Mouse (Mus musculus) right cerebral cortex, adult 2 months (tissue): ENCODE measurements at regions not wholly inside any gene's neighbourhood (a gene's known extent, or its start where the extent isn't known, plus 50 kb on each side); places are given as distances from the start of the nearest gene placed in this dataset.
A peak's percentile ranks its signal among the peaks of the same experiment; 100 is the strongest.

Source experiments
- DNase-seq, 2 experiments: peaks; one replicate each; pipeline ENCODE4 v3.0.0; 2021 to 2022; ENCODE audit warnings: low spot score in 2 of 2

DNA sequence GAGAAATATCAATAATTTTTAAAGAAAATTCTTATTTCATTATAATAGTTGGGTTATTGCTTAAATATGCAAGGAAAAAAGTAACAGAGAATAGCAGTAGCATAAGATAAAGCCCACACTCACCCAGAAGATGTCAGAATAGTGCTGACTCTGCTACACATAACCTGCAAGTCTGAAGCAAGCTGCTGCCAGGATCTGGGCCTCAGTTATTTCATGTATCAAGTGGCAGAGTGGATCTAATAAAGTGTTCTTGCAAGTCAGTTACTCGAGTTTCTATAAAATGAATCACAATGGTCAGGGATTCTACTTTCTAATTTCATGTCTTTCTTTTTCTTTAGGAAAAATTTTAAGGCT, 466.2 kb downstream of the Klhl13 start:
- no peak for DNase-seq

DNA sequence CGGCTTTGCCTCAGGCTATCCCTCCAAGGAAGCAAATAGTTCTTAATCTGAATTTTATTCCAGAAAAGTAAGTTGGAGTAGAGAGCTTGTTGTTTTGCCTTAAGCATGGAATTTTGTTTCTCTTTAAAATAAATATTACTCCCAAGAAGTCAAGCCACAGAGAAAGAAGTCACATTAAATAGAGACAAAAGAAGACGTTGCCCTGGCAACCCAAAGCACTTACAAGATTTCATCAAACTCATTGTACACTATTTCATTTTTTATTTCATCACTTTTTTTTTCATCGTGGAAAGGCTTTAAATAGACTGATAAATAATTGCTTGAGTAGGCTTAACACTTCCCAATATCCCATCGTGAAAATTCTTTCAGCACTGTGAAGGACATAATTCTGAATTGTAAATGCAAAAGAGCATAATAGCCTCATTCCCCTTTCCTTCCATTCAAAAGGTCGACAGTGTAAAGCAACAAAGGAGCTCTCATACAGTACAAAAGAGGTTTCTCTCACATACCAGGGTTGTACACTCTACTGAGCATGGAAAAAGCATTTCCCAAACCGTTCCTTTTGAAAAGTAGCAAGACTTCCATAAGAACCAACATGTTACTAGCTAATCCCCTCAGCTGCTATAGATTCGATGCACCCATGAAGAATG, 466.7 kb downstream of the Klhl13 start:
- DNase-seq: no peak

DNA sequence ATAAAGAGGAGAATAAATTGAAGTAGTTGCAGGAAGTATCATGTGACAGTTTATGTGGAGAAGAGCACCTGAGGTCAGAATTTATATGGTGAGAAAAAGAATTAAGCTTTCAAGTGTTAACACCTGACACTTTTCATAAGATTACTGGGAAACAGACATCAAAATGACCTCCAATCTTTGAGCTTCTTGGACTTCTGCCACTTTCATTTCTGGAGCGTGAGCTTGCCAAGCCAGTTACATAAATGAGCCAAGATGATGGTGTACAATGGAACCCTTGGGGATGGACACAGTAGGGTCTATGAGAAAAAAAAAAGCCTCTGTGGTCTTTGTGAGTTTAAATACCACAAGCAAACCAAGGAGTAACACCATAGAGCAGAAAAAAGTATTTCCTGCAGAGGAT, 495.1 kb downstream of the Klhl13 start:
- no peak for DNase-seq

DNA sequence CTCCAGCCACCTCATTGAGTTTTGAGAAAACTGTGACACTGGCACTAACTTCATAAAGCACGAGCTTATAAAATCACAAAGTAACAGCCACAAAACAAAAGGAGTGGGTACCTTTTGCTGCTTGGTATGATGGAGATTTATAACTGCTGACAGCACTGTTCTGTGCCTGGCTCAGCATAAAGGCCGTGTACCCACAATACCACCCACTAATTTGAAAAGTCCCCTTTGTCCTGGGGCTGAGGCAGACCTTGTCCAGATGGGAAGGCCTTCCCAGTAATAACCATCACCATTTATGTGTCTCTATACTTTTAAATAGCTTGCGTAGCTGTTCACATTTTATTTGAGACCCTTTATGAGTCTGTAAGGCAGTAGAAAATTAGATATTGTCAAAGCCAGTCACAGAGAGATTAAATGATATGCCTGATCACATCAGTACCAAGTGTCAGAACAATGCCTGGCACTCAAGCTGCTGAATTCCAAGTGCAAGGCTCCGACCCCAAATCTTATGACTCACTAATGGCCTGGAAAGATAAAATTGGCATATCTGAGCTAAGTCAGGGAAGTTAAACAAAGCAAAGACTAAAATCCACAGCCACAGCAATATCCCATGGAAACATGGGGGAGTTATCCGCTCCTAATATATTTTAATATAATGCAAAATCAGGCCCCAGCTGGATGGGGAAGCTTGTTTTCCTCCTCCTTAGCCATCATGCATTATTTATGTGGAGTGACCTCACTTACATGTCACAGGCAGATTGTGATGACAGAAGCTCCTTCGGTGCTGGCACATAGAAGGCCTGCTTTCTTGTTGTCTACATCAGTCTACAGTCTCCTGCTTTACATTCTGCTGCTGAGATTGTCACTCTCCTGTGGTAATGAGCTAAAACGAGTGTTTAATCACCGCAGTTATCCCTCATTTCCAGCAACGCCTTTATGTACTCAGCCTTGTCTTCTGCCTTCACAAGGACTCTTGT, 515.1 kb downstream of the Klhl13 start:
- no peak for DNase-seq

DNA sequence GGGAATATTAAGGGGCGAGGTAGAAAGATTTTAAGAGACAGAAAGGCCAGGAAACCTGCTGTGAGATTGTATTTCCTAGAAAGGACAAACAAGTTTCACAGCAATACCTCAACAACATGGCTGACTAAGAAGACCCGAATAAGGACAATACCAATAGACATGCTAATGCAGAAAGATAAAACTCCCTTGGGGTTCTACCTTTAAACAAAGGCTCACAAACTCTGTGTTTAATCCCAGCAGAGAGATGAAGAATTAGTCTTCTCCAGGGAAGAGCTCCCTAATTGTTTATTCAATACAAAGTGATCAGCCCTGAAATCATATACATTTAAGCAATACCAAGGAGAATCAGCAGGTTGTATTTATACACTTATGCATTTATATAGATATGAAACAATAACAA, 516.1 kb downstream of the Klhl13 start:
- no peak for DNase-seq

DNA sequence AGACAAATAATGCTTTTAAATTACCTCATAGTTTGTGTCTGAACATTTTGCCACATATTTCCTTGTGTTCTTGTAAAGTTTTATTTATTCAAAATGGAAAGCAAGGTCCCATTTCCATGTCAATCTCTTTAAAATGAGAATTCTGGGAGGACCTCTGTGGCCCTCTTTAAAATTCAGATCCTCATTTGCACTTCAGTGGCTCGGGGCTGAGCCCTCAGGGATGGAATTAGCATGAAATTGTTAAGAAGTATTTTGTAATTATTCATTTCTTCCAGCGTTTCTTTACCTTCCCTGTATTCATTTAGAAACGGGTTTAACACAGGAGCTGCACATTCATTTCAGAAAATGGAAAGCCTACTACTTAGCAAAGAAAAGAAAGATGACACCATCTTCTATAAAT, 531.7 kb downstream of the Klhl13 start:
- no peak for DNase-seq

DNA sequence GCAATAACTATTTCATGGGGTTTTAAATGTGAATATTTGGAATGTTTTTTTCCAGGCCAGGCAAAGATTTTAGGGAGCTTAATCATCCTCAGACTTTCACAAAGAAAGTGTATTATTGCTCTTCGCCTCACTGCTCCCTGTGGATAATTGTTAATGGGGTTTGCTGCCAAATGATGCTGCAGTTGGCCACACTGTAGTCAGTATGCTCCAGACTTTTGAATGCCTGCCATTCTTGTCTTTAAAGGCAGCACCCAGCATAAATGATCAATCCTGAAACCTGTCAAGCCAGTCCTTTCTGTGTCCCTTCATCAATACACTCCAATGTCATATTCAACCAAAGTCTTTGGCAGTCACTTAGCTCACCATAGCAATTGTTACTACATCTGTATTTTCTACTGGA, 559.7 kb downstream of the Klhl13 start:
- DNase-seq: no peak

DNA sequence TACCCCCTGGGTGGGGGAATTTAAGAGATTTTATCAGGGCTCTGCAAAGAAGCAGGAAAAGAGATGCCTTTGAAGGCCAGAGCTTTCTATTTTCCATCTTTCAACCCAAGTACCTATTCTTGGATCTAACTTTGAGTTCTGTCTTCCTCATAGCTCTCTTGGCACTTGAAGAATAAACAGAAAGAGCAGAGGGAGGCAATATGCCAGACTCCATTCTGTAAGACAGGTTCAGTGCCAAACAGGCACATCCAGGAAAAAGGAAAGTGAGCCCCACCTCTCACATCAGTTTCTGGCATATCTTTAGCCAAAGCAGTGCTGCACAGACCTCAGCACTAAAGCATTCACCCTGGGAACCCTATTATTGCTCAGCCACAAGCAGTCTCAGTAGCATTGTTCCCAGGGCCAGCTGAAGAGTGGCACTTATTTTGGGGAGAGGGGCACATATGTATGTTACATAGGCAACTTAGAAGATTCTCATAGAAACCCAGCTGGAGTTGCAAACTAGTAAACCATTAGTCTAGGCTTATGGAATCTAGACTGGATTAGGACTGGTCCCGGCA, 594.8 kb downstream of the Klhl13 start:
- DNase-seq: no peak

DNA sequence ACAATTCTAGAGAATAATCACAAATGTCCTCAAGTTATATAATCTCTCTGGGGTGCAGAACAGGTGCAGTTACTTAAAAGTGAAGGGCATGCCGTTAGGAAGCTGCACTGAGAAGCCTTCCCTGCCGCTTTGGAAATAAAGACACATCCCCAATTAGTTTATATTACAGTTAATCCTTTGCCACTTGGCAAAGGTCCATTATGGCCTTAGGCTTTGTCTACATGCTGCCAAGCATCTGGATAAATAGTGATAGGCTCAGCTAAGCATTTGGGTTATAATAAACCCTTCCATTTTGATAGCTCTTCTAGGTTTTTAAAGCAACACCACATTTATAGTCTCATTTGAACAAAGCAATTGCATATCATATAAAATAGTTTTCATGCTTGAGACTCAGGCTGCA, 625.6 kb downstream of the Klhl13 start:
- DNase-seq: no peak

DNA sequence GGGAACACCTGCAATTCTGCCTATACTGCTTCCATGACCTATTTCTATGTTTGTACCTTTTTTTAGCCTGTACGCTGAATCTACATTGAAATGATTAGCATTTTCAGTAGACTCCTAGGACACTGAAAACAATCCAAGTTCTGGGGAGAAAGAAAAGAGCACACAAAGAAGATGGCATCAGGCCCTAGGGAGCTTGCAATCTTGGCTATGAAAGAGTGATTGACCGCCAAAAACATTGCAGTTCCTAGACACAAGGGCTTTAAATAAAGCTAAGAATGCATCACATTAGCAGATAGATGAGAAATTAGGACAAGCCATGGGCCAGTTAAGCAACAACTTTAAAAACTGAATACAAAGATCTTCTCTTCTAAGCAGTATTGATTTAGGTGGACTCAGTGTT, 666.7 kb downstream of the Klhl13 start:
- DNase-seq: peak in 1 of 2 experiments; percentile 2

DNA sequence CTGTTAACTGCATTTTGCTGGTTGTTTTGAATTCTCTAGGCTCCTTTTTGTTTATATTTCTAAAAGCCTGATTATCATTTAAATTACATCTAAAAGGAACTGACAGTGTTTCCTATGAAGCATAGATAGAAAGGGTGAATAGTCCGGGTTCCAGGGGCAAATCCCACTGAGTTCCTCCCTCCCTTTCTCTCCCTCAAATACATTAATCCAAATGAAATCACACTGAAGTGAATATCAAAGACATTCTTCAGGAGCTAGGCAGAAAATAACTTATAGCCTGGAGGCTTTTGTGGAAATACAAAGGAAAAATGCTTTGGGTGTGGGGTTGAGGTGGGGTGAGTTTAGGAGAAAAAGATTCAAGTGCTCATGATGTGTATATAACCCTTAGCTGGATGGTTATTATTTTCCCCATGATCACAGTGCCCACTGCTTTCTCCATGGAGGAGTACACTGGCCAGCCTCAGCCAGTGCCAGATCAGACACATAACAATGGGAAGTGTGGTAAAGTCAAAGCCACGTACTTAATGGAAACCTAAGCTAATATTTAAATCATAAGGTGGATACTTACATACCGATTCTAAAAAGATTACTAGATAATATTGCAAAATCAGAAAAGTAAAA, 707.0 kb downstream of the Klhl13 start:
- DNase-seq: no peak
